ENCODE assay signal across 16 mouse cellular contexts in genomic region chrX:142376747-142377146, GRCm38 (mm10).
"Had no signal": no experiment of that assay in that cellular context is flagged by ENCODE, and none has a peak within 500 bp of the region (broad histone marks: within the 10 kb centered on the region; RNA-seq: fewer than 3 reads in every experiment).

No protein-coding gene starts in this region.

- H3K27me3 ChIP-seq: neural tube, embryonic 13.5 days; neural tube, embryonic 15.5 days; stomach, embryonic 15.5 days had no signal

- H3K27ac ChIP-seq: neural tube, embryonic 13.5 days; neural tube, embryonic 15.5 days; stomach, embryonic 15.5 days; stomach, postnatal 0 days had no signal

- H3K4me1 ChIP-seq: neural tube, embryonic 13.5 days; neural tube, embryonic 15.5 days; stomach, embryonic 15.5 days had no signal

- DNase-seq: retina, postnatal 1 day; right cerebral cortex, adult 18-20 months; right cerebral cortex, postnatal 14 days; right cerebral cortex, postnatal 25 days; right cerebral cortex, postnatal 4 days; spleen, adult 18-20 months; thymus, adult 18-20 months; thymus, adult 2 months; thymus, postnatal 14 days; thymus, postnatal 25 days; thymus, postnatal 36 days; thymus, postnatal 4 days had no signal

- H3K4me3 ChIP-seq: neural tube, embryonic 13.5 days; neural tube, embryonic 15.5 days; stomach, embryonic 15.5 days had no signal

- H3K36me3 ChIP-seq: neural tube, embryonic 13.5 days; neural tube, embryonic 15.5 days; stomach, embryonic 15.5 days had no signal

- H3K9me3 ChIP-seq: neural tube, embryonic 13.5 days; neural tube, embryonic 15.5 days; stomach, embryonic 15.5 days had no signal

- H3K9ac ChIP-seq: neural tube, embryonic 13.5 days; neural tube, embryonic 15.5 days; stomach, embryonic 15.5 days had no signal
